Mouse (Mus musculus): Measurements from ENCODE around the gene Nrxn3.
A peak's percentile ranks its signal among the peaks of the same experiment; 100 is the strongest.

The Nrxn3 gene

DNA sequence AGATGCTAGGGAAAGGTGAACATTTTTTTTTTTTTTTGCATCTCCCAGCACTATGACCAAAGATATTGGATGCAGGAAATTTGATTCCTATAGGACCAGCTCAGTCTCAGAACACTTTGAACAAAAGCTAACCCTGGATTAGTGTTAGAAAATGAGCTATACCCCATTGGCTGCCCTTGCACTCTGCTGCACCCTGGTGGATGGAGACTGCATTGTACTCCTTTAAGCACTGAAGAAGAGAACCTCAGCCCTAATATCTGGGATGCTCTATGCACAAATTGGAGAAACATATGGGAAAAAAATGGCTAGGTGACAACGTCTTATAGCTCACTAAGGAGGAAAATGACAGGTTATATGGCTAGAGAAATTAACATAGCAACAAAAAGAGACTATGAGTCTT lies 589.9 kb downstream of the Nrxn3 start:
- DNase-seq (ENCODE audit: low spot score in 2 of 2): no peak

DNA sequence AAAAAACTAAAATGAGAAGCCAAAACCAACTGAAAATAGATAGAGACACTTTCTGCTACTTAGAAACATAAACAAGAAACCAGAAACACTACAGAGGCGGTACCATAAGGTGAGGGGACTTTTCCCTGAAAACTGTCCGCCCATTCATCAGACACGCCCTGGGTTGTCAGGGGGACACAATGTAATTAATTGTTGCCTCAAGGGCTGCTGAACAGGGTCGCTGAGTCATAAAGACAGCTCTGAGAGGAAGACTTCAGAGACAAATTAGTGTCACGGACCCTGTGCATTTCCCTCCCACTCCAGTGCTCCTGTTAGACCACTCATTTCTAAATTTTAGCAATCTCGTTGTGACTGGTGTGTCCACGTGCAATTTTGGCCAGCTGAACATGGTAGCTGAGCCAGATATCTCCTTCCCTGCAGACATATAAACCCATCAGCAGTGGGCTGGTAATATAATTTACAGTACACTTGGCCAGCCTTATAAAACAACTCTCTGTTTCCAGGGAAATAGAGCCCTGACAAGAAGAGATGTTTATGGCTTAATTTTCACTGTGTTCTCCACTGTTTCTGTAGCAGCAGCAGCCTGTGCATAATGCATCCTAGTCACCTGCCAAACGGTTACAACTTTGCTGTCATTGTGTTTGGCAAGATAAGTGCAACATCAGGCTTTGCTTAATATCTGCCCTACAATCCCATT lies 603.3 kb downstream of the Nrxn3 start:
- DNase-seq (ENCODE audit: low spot score in 2 of 2): no peak

DNA sequence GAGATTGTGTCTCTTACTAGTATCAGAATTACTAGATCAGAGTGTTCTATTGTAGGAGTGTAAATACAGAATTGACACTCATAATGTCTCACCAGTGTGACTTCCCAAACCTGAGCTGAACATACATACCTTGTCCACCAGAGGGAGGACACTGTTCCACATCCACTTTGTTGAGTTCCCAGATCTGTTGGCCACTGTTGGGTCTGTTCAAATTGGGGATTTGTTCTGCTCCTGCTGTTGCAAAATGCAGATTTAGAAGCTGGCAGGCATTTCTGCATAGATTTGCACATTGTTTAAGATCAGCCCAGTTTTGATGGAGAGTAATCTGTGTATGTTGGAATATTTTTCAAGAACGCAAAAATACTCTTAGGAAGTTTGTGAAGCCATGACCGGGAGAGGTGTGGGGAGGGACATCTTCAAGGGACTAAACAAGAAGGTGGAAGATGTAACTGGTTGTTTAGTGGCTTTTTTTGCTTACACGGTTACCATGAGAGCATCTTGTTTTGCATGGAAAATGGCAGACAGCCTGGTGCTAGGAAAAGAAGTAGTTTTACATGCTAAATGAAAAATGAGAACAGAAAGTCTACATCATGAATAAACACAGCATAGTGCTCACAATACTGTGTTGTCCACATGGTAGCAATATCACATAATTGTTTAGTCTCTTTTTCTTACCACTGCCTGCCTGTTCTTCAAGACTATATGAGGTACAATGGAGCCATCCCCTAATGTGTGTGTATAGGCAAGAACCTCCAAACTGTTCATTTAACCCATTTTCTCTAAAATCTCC lies 609.0 kb downstream of the Nrxn3 start:
- peak; percentile 20 to 51 for DNase-seq (ENCODE audit: low spot score in 2 of 2)

DNA sequence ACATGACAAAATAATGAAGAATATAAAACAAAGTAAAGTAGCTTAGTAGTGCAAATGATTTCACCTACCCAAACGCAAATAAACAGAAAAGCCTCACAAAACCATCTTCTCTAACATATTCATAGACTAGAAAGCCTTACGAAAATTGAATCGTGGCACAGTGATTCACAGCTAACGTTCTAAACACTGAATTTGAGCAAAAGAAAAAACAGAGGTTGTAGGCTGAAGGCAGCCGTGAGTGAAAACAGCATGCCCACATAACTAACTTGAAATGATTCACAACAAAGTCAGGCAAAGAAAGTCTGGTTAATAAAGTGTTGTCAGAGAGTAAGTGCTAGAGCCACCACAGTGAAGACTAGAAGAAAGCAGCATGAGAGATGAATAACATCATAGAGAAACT lies 610.8 kb downstream of the Nrxn3 start:
- no peak for DNase-seq (ENCODE audit: low spot score in 2 of 2)

DNA sequence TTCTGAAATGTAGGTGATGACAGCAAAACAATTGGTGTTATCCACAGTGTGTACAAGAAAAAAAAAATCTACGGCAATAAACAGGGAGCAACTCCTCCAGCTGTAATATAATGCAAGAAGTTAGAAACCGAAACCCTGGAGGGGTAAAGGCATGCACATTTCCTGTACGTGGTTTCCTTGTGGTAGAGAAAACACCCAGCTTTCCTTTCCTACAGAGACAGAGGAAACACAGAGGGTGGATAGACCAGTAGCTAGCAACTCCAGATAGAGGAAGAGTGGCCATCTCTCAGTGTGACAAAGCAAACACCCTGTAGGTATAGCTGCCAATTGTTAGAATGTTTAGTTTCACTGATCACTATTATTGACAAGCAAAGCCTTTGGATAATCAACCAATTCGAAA lies 642.2 kb downstream of the Nrxn3 start:
- DNase-seq (ENCODE audit: low spot score in 2 of 2): no peak

DNA sequence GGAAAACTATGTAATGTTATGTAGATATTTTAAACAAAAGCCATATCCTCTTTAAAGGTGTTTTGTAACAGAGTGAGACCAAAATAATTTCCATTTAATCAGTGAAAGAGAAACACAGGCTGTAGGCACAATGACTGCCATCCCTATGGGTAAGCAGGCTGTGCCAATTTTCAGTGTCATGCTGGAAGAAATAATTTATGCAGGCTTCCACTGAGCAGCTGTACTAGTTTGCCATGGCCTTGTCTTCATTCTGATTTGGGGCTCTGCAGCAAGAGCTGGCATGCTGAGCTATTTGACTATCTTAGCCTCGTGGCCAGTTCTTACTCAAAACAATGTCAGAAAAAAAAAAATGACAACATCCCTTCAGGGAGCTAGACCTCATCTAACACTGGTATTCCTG lies 647.3 kb downstream of the Nrxn3 start:
- DNase-seq (ENCODE audit: low spot score in 2 of 2): no peak

DNA sequence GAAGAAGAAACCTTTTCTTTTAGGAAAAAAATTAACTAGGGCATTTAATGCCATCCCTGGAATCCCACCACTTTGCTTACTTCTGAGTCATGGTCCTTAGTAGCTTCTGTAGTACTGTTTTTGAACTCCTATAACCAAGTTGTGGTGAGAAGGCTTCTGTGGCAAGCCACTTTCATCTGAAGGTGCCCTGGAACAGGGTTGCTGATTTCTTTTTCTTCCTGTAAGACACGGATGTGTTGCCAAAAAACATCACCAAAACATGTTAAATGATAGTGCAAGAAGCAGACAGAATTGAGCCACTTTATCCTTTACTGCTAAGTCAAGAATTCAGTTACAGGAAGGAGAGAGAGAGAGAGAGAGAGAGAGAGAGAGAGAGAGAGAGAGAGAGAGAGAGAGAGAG lies 653.9 kb downstream of the Nrxn3 start:
- no peak for DNase-seq (ENCODE audit: low spot score in 2 of 2)

DNA sequence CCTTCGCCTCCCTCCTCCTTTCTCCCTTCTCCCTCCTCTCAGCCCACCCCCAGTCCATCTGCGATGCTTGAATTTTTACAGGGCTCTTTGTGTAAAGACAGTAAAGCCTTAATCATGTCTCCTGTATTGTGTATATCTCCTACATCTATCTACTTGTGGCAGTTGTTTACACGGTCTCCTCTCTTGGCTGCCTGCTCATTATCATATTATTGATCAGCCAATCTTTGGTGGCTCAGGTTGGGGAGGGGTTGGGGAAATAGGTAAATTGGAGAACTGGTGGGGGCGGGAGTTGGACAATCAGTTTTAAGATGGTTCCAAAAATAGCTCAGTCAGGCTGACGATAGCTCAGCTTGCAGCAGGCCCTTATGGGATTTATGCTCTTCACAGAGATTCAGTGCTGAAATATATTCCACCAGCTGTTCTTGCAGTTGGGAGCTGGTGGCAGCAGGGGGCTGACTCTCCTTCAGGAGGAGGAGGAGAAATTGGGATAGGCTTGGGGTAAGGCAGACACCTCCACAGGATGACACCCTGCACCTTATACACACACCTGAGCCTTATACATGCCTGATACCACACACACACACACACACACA lies 654.5 kb downstream of the Nrxn3 start:
- DNase-seq (ENCODE audit: low spot score in 2 of 2): peak; percentile 44 to 66

DNA sequence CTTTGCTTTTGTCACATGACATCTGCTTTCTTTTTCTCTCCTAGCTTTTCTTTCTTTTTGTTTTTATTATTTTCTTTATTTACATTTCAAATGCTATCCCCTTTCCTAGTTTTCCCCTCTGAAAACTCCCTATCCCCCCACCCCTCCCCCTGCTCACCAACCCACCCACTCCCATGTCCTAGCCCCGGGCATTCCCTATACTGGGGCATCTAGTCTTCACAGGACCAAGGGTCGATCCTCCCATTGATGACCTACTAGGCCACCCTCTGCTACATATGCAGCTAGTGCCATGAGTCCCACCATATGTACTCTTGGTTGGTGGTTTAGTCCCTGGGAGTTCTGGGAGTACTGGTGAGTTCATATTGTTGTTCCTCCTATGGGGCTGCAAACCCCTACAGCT lies 655.0 kb downstream of the Nrxn3 start:
- no peak for DNase-seq (ENCODE audit: low spot score in 2 of 2)

DNA sequence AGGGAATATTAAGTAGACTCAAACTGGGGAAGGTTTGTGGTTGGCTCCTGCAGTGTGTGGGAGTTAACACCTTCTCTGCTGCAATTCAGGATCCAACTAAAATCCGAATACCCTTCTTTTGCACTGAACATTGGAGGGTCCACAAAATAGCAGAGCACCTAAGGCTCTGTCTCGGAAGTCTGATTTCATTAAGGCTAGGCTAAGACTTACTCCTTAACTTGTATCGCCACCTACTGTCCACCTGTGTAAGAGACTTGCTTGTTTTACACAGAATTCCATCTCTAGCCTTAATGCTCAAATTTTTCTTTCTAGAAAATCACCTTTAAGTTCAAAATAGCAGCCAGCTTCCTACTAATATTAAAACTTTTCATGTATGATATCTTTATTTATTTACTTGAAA lies 660.6 kb downstream of the Nrxn3 start:
- DNase-seq (ENCODE audit: low spot score in 2 of 2): no peak

DNA sequence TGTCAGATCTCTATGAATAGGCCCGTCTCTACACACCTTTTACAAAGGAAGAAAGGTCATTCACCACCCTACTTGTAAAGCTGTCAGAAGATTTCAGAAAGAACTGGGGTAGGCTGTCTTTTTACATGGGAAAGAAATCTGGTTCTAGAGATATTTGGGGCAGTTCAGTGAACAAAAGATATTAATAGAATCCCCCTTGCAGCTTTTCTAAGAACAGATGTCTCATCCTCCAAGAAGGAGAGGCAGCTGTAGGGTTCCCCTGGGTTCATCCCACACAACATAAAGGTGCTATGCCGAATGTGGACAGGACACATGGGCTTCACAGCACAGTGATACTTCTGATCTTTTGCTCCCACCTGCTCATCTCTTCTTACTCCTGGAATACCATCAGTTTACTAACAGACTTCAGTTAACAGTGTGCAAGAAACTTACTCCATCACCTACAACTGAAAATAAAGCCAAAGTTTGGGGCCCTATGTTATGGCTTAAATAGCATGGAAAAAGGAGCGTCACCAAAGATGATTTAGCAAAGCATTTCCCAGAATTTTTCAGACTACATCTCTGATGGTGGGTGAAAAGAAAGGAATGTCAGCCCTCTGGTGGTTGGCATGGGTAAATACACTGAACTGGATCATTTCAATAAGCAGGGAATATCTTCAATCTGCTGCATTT lies 672.6 kb downstream of the Nrxn3 start:
- DNase-seq (ENCODE audit: low spot score in 2 of 2): no peak

DNA sequence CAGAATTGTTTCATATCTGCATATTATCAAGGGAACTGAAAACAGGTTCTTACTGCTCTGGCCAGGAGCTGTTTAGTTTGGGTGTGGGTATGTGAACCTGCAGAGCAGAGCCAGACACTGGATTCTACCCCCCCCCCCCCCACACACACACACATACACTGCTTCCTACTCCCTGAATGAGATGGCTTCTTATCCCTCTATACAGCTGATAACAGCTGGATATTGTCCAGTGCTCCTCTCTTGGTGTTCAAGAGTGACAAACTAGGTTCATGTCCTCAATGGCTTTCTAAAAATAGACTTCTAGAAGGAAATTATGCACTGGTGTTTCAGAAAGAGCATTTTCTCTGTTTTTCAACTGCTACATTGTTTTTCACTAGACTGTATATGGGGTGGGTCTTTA lies 713.8 kb downstream of the Nrxn3 start:
- no peak for DNase-seq (ENCODE audit: low spot score in 2 of 2)

DNA sequence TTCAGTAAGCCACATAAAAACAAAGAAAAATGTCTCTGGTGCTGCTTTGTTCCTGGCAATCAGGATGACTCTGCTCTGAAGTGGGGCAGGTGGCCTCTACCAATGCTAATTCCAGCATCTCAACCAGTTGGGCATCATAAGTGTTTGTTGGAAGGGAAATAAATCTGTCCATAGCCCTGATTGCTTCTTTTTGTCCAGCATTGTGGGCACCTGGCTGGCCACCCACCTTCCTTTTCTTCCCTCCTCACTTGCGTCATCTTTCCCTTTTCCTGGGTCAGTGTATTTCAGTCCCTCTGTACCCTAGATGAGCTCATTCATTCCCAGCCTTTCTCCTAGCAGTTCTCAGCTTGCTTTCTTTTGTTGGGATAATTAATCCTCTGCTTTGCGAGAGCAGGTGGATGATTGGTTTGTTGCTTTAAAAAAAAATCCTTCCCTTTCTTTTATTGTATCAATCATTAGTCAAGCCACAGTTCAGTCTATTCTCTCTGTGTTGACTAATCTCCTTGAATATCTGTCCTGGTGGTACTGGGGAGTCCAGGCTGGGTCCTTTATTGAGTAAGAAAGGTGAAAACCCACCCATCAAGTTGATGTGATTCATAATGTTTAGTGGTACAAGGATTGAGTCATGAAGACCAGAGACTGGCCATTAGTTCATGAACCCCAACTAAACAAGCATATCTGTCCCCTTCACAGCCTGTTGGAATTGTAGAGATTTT lies 719.8 kb downstream of the Nrxn3 start:
- no peak for DNase-seq (ENCODE audit: low spot score in 2 of 2)

DNA sequence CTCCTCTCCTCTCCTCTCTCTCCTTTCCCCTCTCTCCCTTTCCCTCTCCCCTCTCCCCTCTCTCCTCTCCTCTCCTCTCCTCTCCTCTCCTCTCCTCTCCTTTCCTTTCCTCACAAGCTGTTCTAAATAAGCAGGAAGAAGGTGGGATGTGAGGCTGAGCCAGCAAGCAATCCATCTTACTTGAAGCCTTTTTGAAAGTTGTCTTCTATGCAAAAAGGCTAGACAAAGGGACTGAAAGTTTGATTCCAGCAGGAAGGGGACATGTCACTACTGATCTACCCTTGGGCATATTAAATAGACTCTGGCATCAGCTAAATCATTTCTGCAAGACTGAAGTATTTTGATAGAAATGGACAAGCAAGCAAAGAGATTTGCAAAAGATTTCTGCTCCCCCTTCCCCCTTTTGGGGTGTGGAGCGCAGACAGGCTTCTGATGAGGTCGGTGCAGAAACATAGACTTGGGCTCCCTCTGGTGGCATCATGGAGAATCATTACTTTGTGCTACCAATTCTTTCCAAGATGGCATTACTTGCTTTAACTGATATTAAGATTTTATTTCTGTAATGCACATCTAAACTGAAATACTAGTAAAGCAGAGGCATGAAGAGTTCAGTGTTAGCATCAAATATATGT lies 728.1 kb downstream of the Nrxn3 start:
- DNase-seq (ENCODE audit: low spot score in 2 of 2): peak; percentile 20 to 58

DNA sequence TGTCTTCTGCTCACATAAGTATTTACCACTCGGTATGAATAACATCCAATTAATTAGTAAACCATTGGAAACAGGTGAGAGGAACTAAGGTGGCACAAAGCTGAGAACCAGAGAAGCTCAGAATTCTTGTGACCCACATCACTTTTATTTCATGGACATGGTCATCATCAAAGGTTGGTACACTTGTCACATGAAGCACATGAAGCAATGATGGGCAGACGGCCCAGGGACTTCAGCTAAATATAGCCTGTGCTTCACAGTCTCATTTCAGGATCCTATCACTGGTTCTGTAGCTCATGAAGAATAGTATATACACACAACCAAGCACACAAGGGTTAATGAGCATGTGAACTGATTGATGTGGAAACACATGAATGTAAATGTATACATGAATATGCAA lies 747.5 kb downstream of the Nrxn3 start:
- DNase-seq (ENCODE audit: low spot score in 2 of 2): no peak

DNA sequence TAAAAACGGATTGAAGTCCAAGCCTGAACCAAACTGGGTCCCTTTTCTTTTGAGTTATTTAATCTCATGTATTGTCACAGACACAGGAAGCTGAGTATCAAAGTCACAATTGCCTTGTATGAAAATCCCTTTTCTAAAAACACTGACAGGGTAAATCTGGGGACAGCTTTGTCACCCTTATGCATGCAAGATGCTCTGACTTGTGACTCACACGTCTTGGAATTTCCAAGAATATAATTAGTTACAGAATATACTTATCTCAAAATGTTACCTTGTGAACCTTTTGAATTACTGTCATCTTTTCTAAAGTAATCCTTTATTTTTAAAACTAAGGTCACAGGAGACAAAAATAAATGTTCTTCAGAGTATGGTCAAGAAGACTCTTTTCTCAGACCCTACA lies 748.6 kb downstream of the Nrxn3 start:
- DNase-seq (ENCODE audit: low spot score in 2 of 2): no peak

DNA sequence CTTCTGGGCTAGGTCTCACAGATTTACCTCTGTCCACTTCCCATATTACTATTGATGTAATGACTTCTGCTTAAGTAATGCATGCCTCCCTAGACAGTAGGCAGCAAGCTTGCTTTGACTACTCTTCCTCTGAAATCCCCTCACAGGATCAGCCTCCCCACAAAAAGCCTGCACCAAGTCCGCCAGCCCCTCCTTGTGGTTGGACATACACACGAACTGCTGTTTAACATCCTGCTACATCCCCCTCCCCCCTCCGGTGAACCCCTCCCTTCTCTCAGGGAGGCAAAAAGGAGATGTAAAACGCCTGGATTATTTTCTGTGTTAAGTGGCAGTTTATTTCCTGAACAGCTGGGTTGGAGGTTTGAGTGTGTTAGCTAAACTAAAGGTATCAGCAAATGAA lies 749.2 kb downstream of the Nrxn3 start:
- no peak for DNase-seq (ENCODE audit: low spot score in 2 of 2)

DNA sequence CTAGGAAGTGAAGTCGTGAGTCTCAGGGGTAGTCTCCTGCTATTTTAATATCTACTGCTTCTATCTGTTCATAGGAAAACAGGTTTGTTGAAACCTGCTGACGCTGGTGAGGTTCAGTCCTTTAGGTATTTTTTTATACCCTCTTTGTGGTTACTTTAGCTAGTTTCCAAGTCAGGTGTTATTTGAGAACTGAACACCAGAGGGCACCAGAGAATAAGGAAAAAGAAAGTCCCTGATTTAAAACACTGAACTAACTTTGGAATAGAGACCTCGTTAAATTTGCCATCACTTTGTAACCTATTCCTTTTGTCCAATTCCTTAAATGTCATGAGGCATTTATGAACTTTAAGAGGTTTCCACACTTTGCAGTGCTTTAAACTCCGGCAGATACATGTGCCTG lies 756.4 kb downstream of the Nrxn3 start:
- DNase-seq (ENCODE audit: low spot score in 2 of 2): no peak

DNA sequence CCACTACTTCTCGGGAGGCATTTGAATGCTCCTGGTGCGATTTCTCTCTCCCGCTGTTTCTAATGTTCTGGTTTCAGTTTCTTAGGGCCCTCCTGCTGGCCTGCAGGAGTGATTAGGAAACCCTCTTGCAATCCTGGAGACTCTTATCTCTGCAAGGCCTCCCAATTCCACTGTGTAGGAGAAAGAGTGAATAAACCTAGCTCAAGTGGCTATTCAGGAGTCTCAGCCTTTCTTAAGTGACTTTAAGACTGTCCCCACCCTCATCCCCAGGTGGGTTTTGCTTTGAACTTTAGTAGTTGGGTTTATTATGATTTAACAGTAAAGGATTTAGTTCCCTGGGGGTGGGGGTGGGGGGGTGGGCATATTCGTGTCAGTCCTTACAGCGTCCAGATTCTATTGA lies 759.5 kb downstream of the Nrxn3 start:
- DNase-seq (ENCODE audit: low spot score in 2 of 2): no peak

DNA sequence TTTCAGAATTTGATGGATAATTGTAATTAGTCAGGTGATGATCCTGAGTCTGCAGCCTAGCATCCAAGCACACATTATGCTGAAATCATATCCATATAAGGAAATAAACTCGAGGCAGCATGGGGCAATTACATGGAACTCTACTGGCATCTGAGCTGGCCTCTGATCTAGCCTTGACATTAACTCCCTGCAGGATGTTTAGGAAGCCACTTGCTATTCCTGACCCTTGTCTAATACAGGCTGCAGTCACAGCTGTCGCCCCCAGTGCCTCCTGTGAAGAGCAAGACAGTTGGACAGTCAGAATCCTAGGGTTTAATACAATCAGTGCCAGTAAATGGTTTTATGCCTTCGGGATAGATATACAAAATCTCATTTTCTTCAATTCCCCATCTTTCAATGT lies 781.4 kb downstream of the Nrxn3 start:
- DNase-seq (ENCODE audit: low spot score in 2 of 2): no peak

DNA sequence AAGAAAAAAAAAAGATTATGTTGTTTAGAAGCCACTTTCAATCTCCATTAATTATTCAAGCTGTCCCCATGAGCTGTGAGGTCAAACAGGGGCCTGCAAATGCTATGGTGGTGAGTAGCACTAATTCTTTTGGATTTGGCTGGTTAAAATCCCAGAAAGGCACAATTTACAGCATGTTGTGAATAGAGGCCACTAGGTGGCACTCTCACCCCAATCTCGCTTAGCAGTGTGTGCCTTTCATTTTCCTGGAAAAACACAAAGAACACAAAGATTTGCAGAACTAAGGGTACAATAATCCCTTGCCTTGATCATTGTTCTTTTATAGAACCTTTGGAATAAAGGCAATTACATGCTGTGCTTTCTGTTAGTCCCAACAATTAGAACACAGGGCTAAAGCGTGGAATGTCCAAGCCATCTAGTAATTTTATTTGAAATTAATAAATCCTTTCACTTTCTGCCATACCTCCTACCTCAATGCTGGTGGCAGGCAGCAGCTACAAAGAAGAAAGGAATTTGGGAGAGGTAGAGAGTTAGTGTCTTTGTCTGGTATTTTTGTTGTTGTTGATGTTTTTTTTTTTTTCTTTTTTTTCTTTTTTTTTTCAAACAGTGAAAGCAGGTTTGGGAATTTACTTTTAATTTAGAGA lies 782.6 kb downstream of the Nrxn3 start:
- DNase-seq (ENCODE audit: low spot score in 2 of 2): peak; percentile 17 to 55

Data from frontal cortex, postnatal 10 days (tissue).